Mouse (Mus musculus) forebrain, embryonic 14.5 days (tissue): Measurements from ENCODE around the gene Pappa. TPM values are rescaled to one million over a fixed set of nuclear protein-coding genes. Genes with fewer than 3 reads are reported as not detected.

Experiments used
- ATAC-seq: fragments of 200-750 bp; cut with Nextera tagmentation; 2 replicates; pipeline ENCODE4 v1.8.0; 2017; ENCODE audit warnings: mild to moderate bottlenecking, moderate library complexity
- DNase-seq: peaks from one replicate; pipeline ENCODE4 v3.0.0-alpha.2; 2015; ENCODE audit warnings: low spot score
- H3K27ac ChIP-seq: fragments of 300-500 bp; sonication (generic); 2 replicates; pipeline ENCODE4 v1.5.1; 2014; ENCODE audit warnings: low read depth, mild to moderate bottlenecking, control low read depth, low read length, moderate library complexity
- H3K27me3 ChIP-seq: fragments of 300-500 bp; sonication (generic); replicated peaks from 2 replicates; pipeline ENCODE4 v1.6.1; 2014; ENCODE audit warnings: low read length, control low read depth, mixed read lengths; ENCODE audit not compliant: control insufficient read depth, insufficient read depth
- H3K36me3 ChIP-seq: fragments of 300-500 bp; sonication (generic); 2 replicates; pipeline ENCODE4 v1.6.1; 2014; ENCODE audit warnings: low read length, control low read depth; ENCODE audit not compliant: control insufficient read depth, insufficient read depth
- H3K4me1 ChIP-seq: fragments of 300-500 bp; sonication (generic); 2 replicates; pipeline ENCODE4 v1.6.1; 2014; ENCODE audit warnings: antibody characterized with exemption, low read length, control low read depth; ENCODE audit not compliant: control insufficient read depth, insufficient read depth
- H3K4me2 ChIP-seq: fragments of 300-500 bp; sonication (generic); 2 replicates; pipeline ENCODE4 v1.6.1; 2014; ENCODE audit warnings: mild to moderate bottlenecking, control low read depth, low read length
- H3K4me3 ChIP-seq: fragments of 300-500 bp; sonication (generic); 2 replicates; pipeline ENCODE4 v1.5.1; 2014; ENCODE audit warnings: low read depth, low read length, control low read depth
- H3K9ac ChIP-seq: fragments of 300-500 bp; sonication (generic); 2 replicates; pipeline ENCODE4 v1.6.1; 2014; ENCODE audit warnings: mild to moderate bottlenecking, low read length, control low read depth, moderate library complexity
- H3K9me3 ChIP-seq: fragments of 300-500 bp; sonication (generic); replicated peaks from 2 replicates; pipeline ENCODE4 v1.6.1; 2016; ENCODE audit warnings: low read length, control low read depth, mixed read lengths; ENCODE audit not compliant: control insufficient read depth
- WGBS: fragments of 180-500 bp; shearing (Covaris S2); extraction: QIAGEN DNeasy Blood & Tissue Kit; methylation state at CpG from one replicate; pipeline ENCODE4 v1.1.7; 2014; 5-methylcytosine and 5-hydroxymethylcytosine counted together
- polyA plus RNA-seq: library from polyadenylated mRNA; unstranded; fragments of >200 nt; fragmentation: Nextera tagmentation; extraction: Ambion mirVana; gene quantifications from 2 replicates; pipeline ENCODE4 v1.2.1, GENCODE M21; 2014

Gene Pappa
- polyA plus RNA-seq, 1 experiment from 2014 or later, result 0.39 TPM

- Histone ChIP-seq H3K36me3 (no peaks in the 10 kb centered on the region), H3K9ac (no peak overlapping the region), H3K4me3 (no peak overlapping the region), H3K9me3 (no peaks in the 10 kb centered on the region), H3K27me3 (no peaks in the 10 kb centered on the region), H3K4me1 (no peaks in the 10 kb centered on the region), H3K27ac (no peak overlapping the region), H3K4me2 (no peak overlapping the region)
- DNase-seq (peak; percentile 14), ATAC-seq (no peak)
- 68% methylated on average over 10 of the region's 10 CpGs for WGBS
Observed at GRCm38 (mm10) chr4:65317877-65318525, 194.0 kb downstream of the Pappa start.

DNA sequence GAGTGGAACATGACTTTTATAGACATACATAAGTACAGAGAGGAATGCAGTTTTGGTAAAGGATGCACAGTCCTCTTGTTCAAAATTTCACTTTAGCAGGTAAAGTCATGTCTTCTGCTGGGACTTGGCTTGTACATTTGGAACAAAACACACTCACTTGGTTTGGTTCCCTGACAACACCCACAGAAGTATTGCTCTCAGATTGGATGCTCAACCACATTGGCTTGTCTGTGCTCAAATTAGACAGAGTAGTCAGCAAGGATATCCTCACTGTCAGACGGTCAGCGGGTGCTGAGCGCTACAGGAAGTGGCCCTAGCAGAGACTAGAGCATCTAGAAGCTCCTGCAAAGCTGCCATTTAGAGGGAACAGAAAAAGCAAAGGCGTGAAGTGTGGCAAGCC, 197.4 kb downstream of the Pappa start:
- WGBS, result 91% methylated on average over 4 of the region's 4 CpGs
- Histone ChIP-seq H3K27me3 (no peaks in the 10 kb centered on the region), H3K4me1 (no peaks in the 10 kb centered on the region), H3K36me3 (no peaks in the 10 kb centered on the region), H3K27ac (no peak overlapping the region), H3K4me3 (no peak overlapping the region), H3K4me2 (no peak overlapping the region), H3K9ac (no peak overlapping the region), H3K9me3 (no peaks in the 10 kb centered on the region)
- DNase-seq (no peak), ATAC-seq (no peak)

DNA sequence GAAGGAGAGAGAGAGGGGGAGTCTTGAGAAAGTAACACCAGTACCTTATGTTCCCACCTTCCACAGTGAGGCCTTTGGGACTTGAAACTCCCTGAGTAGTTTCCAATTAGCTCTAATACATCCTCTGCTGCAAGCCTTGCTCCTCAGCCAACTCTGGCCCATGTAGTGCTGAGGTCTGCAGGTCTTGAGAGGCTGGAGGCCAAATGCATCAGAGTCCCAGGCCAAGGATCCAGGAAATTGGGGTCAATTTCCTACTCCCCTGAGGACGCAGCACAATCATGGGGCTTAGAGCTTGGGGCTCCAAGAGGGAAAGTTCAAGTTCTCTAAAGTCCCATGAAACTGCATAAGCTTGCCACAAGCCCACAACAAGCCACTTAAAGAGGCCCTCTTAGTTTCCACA, 198.0 kb downstream of the Pappa start:
- DNase-seq, result no peak
- H3K9ac ChIP-seq, result no peak overlapping the region
- no peak overlapping the region for H3K27ac ChIP-seq
- no peaks in the 10 kb centered on the region for H3K36me3 ChIP-seq
- no peak for ATAC-seq
- H3K9me3 ChIP-seq, result no peaks in the 10 kb centered on the region
- H3K4me1 ChIP-seq, result no peaks in the 10 kb centered on the region
- 93% methylated on average over 1 of the region's 1 CpGs for WGBS
- no peaks in the 10 kb centered on the region for H3K27me3 ChIP-seq
- no peak overlapping the region for H3K4me2 ChIP-seq
- H3K4me3 ChIP-seq, result no peak overlapping the region

- no peak for ATAC-seq
- no peak for DNase-seq
- no peak overlapping the region for H3K9ac ChIP-seq
- H3K27me3 ChIP-seq, result no peaks in the 10 kb centered on the region
- no peak overlapping the region for H3K27ac ChIP-seq
- H3K4me1 ChIP-seq, result no peaks in the 10 kb centered on the region
- H3K36me3 ChIP-seq, result no peaks in the 10 kb centered on the region
- WGBS, result 89% methylated on average over 2 of the region's 2 CpGs
- H3K9me3 ChIP-seq, result no peaks in the 10 kb centered on the region
- H3K4me2 ChIP-seq, result no peak overlapping the region
- H3K4me3 ChIP-seq, result no peak overlapping the region
Observed at GRCm38 (mm10) chr4:65325816-65326215, 201.8 kb downstream of the Pappa start.

DNA sequence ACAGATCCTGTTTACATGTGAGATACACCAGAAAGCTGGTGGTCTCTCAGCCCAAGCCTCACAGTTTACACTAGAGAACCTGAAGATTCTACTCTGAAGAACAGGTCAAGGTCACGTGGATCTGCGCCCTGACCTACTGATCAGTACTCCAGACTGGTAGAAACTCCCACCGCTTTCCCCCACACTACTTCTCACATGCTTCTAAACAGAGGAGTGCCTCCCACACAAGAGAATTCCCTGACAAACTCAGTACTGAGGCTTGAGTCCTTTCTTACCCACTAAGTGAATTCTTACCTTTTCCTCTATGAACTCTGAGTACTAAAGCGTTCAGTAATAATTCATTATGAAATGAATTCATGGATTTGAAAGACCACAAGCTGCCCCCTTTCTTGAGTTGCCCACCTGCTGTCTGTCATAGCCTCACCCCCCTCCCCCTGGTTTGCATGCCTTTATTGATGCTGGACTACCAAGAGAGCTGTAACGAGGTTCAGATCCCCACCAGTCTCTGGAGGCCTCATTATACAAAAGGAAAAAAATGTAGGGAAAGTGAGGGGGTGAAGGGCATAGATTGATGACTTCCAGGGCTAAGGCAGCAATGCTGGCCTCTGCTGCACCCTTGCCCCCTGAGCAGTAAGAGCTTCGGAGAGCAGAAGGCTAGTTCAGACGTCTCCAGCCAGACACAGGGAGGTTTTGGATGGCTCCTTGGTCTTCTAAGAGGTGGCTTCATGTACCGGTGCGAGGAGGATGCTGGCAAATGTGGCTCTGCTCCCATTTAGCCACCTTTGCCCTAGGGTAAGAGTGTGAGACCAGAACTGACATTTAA, 204.7 kb downstream of the Pappa start:
- DNase-seq (no peak), ATAC-seq (no peak)
- no peak overlapping the region for H3K4me2 ChIP-seq
- H3K9ac ChIP-seq, result no peak overlapping the region
- no peak overlapping the region for H3K4me3 ChIP-seq
- no peaks in the 10 kb centered on the region for H3K4me1 ChIP-seq
- no peak overlapping the region for H3K27ac ChIP-seq
- no peaks in the 10 kb centered on the region for H3K36me3 ChIP-seq
- 68% methylated on average over 9 of the region's 9 CpGs for WGBS
- no peaks in the 10 kb centered on the region for H3K9me3 ChIP-seq
- no peaks in the 10 kb centered on the region for H3K27me3 ChIP-seq

DNA sequence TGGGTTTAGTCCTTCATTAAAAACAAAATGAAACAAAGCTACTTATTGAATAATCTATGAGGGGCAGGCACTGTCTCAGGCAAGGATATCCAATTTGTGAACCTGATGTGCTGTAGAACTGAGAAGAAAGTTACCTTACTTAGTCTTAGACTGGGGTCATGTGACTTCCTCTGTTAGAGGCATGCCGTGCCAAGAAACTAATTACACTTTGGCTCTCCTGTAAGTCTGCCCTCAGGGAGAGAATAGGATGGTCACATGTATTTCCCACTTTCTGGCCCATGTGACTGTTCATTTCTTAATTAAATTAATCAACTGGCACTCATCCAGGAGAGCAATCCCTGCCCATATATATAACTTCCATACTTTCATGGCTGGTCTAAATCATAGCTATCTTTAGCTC, 209.7 kb downstream of the Pappa start:
- H3K4me2 ChIP-seq, result no peak overlapping the region
- H3K36me3 ChIP-seq, result no peaks in the 10 kb centered on the region
- 27% methylated on average over 1 of the region's 1 CpGs for WGBS
- H3K27me3 ChIP-seq, result no peaks in the 10 kb centered on the region
- H3K27ac ChIP-seq, result no peak overlapping the region
- ATAC-seq (0 out of 2 replicates have a peak, but pooled peaks have one; percentile 48), DNase-seq (peak; percentile 46)
- no peaks in the 10 kb centered on the region for H3K9me3 ChIP-seq
- no peak overlapping the region for H3K4me3 ChIP-seq
- H3K9ac ChIP-seq, result no peak overlapping the region
- H3K4me1 ChIP-seq, result no peaks in the 10 kb centered on the region

DNA sequence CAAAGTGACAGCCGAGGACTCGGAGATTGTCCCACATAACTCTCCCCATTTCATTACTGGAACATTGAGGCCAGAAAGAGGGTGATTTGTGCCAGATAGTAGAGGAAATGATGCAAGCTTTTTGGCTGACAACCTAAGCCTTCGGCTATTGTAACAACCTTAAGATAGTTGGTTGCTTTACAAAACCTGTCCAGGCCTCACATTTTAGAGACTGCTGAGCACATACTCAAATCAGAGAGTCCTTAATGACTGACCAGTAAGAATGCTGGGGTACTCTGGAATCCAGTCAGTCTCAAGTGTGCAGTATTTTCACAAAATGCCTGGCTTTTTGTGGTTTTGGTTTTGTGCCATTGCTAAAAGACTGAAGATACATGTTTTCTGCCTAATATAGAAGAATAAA, 217.8 kb downstream of the Pappa start:
- no peak overlapping the region for H3K4me2 ChIP-seq
- no peak overlapping the region for H3K4me3 ChIP-seq
- ATAC-seq (no peak), DNase-seq (no peak)
- no peak overlapping the region for H3K9ac ChIP-seq
- H3K27ac ChIP-seq, result no peak overlapping the region
- no peaks in the 10 kb centered on the region for H3K27me3 ChIP-seq
- no peaks in the 10 kb centered on the region for H3K4me1 ChIP-seq
- WGBS, result 91% methylated on average over 3 of the region's 3 CpGs
- H3K9me3 ChIP-seq, result no peaks in the 10 kb centered on the region
- H3K36me3 ChIP-seq, result no peaks in the 10 kb centered on the region

- no peaks in the 10 kb centered on the region for H3K36me3 ChIP-seq
- no peak overlapping the region for H3K9ac ChIP-seq
- no peaks in the 10 kb centered on the region for H3K9me3 ChIP-seq
- no peak for ATAC-seq
- no peaks in the 10 kb centered on the region for H3K27me3 ChIP-seq
- no peak overlapping the region for H3K4me2 ChIP-seq
- no peak for DNase-seq
- H3K27ac ChIP-seq, result no peak overlapping the region
- H3K4me3 ChIP-seq, result no peak overlapping the region
- H3K4me1 ChIP-seq, result no peaks in the 10 kb centered on the region
- 91% methylated on average over 7 of the region's 7 CpGs for WGBS
Observed at GRCm38 (mm10) chr4:65350521-65350920, 226.5 kb downstream of the Pappa start.

- Histone ChIP-seq H3K4me3 (no peak overlapping the region), H3K9me3 (no peaks in the 10 kb centered on the region), H3K27ac (no peak overlapping the region), H3K4me1 (no peaks in the 10 kb centered on the region), H3K36me3 (no peaks in the 10 kb centered on the region), H3K27me3 (no peaks in the 10 kb centered on the region), H3K9ac (no peak overlapping the region), H3K4me2 (no peak overlapping the region)
- 61% methylated on average over 4 of the region's 4 CpGs for WGBS
- DNase-seq (no peak), ATAC-seq (no peak)
Observed at GRCm38 (mm10) chr4:65354580-65354979, 230.6 kb downstream of the Pappa start.
